Mouse (Mus musculus) midbrain, postnatal 0 days (tissue): ENCODE measurements around the gene Sipa1l3. TPM values are rescaled to one million over a fixed set of nuclear protein-coding genes. Genes with fewer than 3 reads are reported as not detected.

Experiments
- ATAC-seq: fragments of 200-750 bp; cut with Nextera tagmentation; 2 replicates; pipeline ENCODE4 v1.8.0; 2017; ENCODE audit warnings: moderate number of reproducible peaks, mild to moderate bottlenecking, moderate TSS enrichment, moderate library complexity; ENCODE audit not compliant: low FRiP score
- DNase-seq: peaks from one replicate; pipeline ENCODE4 v3.0.0-alpha.2; 2015; ENCODE audit warnings: low spot score
- H3K27ac ChIP-seq: fragments of 300-500 bp; sonication (generic); 2 replicates; pipeline ENCODE4 v1.5.1; 2014; ENCODE audit warnings: low read depth, mild to moderate bottlenecking, low read length, mixed read lengths
- H3K27me3 ChIP-seq: fragments of 300-500 bp; sonication (generic); 2 replicates; pipeline ENCODE4 v1.6.1; 2014; ENCODE audit warnings: low read length, control low read depth, mixed read lengths; ENCODE audit not compliant: insufficient read depth
- H3K36me3 ChIP-seq: fragments of 300-500 bp; sonication (generic); 2 replicates; pipeline ENCODE4 v1.6.1; 2014; ENCODE audit warnings: low read length, control low read depth, mixed read lengths; ENCODE audit not compliant: insufficient read depth
- H3K4me1 ChIP-seq: fragments of 300-500 bp; sonication (generic); 2 replicates; pipeline ENCODE4 v1.6.1; 2014; ENCODE audit warnings: mild to moderate bottlenecking, control low read depth, antibody characterized with exemption, low read length, mixed read lengths; ENCODE audit not compliant: insufficient read depth
- H3K4me2 ChIP-seq: fragments of 300-500 bp; sonication (generic); 2 replicates; pipeline ENCODE4 v1.6.1; 2014; ENCODE audit warnings: low read depth, mild to moderate bottlenecking, low read length, mixed read lengths; ENCODE audit not compliant: poor library complexity, severe bottlenecking
- H3K4me3 ChIP-seq: fragments of 300-500 bp; sonication (generic); 2 replicates; pipeline ENCODE4 v1.5.1; 2014; ENCODE audit warnings: low read depth, mild to moderate bottlenecking, low read length, moderate library complexity
- H3K9ac ChIP-seq: fragments of 300-500 bp; sonication (generic); replicated peaks from 2 replicates; pipeline ENCODE4 v1.6.1; 2014; ENCODE audit warnings: mild to moderate bottlenecking, low read length, moderate library complexity, mixed read lengths; ENCODE audit not compliant: poor library complexity, severe bottlenecking
- H3K9me3 ChIP-seq: fragments of 300-500 bp; sonication (generic); 2 replicates; pipeline ENCODE4 v1.6.1; 2016; ENCODE audit warnings: low read length, control low read depth
- CTCF ChIP-seq: IDR thresholded peaks from 2 replicates; pipeline ENCODE4 v1.5.1; 2016; ENCODE audit warnings: antibody characterized with exemption, mild to moderate bottlenecking
- WGBS: fragments of 180-500 bp; shearing (Covaris S2); extraction: QIAGEN DNeasy Blood & Tissue Kit; methylation state at CpG from one replicate; pipeline ENCODE4 v1.1.7; 2014; 5-methylcytosine and 5-hydroxymethylcytosine counted together
- polyA plus RNA-seq: library from polyadenylated mRNA; unstranded; fragments of >200 nt; fragmentation: Nextera tagmentation; extraction: Ambion mirVana; gene quantifications from 2 replicates; pipeline ENCODE4 v1.2.1, GENCODE M21; 2015
- total RNA-seq: library from RNA; depleted of rRNA; stranded (reverse); fragments of >200 nt; gene quantifications from 2 replicates; pipeline ENCODE4 v1.2.3, GENCODE M21; 2014

Sipa1l3 gene
- total and polyA plus RNA-seq, 2 experiments from 2014 or later: 13.9 to 80.7 TPM

GRCm38 (mm10) chr7:29410402-29410801 lies 108.0 kb downstream of the Sipa1l3 start:
- H3K27me3 ChIP-seq: no peaks in the 10 kb centered on the region
- no peak overlapping the region for H3K4me2 ChIP-seq
- 0 out of 2 replicates have a peak overlapping the region, but pooled peaks have one; percentile 8 for H3K9ac ChIP-seq
- 77% methylated on average over 8 of the region's 8 CpGs for WGBS
- no peak for DNase-seq
- no peak overlapping the region; the same call in 1 of the 2 replicates for H3K27ac ChIP-seq
- H3K36me3 ChIP-seq: no peaks in the 10 kb centered on the region
- H3K4me3 ChIP-seq: no peak overlapping the region
- TF ChIP-seq CTCF: no peak
- no peaks in the 10 kb centered on the region for H3K9me3 ChIP-seq
- H3K4me1 ChIP-seq: no peaks in the 10 kb centered on the region; the same call in 1 of the 2 replicates
- ATAC-seq: peak; percentile 47; the same call in 1 of the 2 replicates

- no peak overlapping the region for H3K9ac ChIP-seq
- no peak overlapping the region for H3K4me2 ChIP-seq
- DNase-seq: no peak
- WGBS: 90% methylated on average over 4 of the region's 4 CpGs
- no peak for TF ChIP-seq CTCF
- H3K4me1 ChIP-seq: no peaks in the 10 kb centered on the region; the same call in 1 of the 2 replicates
- no peaks in the 10 kb centered on the region for H3K36me3 ChIP-seq
- no peaks in the 10 kb centered on the region for H3K9me3 ChIP-seq
- ATAC-seq: no peak
- H3K27me3 ChIP-seq: no peaks in the 10 kb centered on the region
- H3K4me3 ChIP-seq: no peak overlapping the region
- no peak overlapping the region for H3K27ac ChIP-seq
Observed at GRCm38 (mm10) chr7:29406855-29407254, 111.6 kb downstream of the Sipa1l3 start.

- no peaks in the 10 kb centered on the region for H3K9me3 ChIP-seq
- no peaks in the 10 kb centered on the region for H3K27me3 ChIP-seq
- no peak overlapping the region for H3K4me3 ChIP-seq
- WGBS: 89% methylated on average over 2 of the region's 2 CpGs
- ATAC-seq (no peak), DNase-seq (no peak)
- H3K9ac ChIP-seq: no peak overlapping the region
- no peak for TF ChIP-seq CTCF
- H3K36me3 ChIP-seq: peaks cover 15% of the 10 kb centered on the region
- no peaks in the 10 kb centered on the region for H3K4me1 ChIP-seq
- H3K27ac ChIP-seq: no peak overlapping the region
- no peak overlapping the region for H3K4me2 ChIP-seq
Observed at GRCm38 (mm10) chr7:29404126-29404525, 114.3 kb downstream of the Sipa1l3 start.

GRCm38 (mm10) chr7:29402015-29402414 lies 116.4 kb downstream of the Sipa1l3 start:
- no peaks in the 10 kb centered on the region for H3K4me1 ChIP-seq
- 94% methylated on average over 4 of the region's 4 CpGs for WGBS
- H3K36me3 ChIP-seq: peaks cover 20% of the 10 kb centered on the region
- no peak overlapping the region for H3K27ac ChIP-seq
- H3K9ac ChIP-seq: no peak overlapping the region
- no peaks in the 10 kb centered on the region for H3K9me3 ChIP-seq
- DNase-seq (no peak), ATAC-seq (no peak)
- no peak overlapping the region for H3K4me2 ChIP-seq
- H3K4me3 ChIP-seq: no peak overlapping the region
- no peak for TF ChIP-seq CTCF
- no peaks in the 10 kb centered on the region for H3K27me3 ChIP-seq

DNA sequence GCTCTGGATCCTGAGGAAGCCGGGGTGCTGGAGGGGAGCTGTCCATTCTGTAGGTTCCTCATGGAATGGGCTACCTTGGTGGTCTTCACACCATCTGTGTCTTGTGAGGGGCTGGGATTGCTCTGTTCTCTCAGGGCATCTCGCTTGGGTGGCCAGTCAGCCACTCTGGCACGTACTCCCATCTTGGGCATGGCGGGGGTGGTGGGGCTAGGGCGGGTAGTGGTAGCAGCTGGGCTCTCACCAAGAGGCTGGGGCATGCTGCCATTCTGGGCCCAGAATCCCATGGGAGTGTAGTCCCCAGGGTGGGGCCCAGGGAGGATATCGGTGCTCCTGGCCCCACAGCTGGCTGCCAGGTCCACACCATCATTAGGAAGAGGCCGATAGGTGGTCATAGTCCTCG lies 118.0 kb downstream of the Sipa1l3 start:
- Histone ChIP-seq H3K4me2 (no peak overlapping the region), H3K9me3 (no peaks in the 10 kb centered on the region), H3K36me3 (peaks cover 31% of the 10 kb centered on the region), H3K27me3 (no peaks in the 10 kb centered on the region), H3K9ac (no peak overlapping the region), H3K27ac (no peak overlapping the region), H3K4me3 (no peak overlapping the region), H3K4me1 (no peaks in the 10 kb centered on the region)
- ATAC-seq (no peak), DNase-seq (no peak)
- TF ChIP-seq CTCF: no peak
- 97% methylated on average over 8 of the region's 8 CpGs for WGBS

DNA sequence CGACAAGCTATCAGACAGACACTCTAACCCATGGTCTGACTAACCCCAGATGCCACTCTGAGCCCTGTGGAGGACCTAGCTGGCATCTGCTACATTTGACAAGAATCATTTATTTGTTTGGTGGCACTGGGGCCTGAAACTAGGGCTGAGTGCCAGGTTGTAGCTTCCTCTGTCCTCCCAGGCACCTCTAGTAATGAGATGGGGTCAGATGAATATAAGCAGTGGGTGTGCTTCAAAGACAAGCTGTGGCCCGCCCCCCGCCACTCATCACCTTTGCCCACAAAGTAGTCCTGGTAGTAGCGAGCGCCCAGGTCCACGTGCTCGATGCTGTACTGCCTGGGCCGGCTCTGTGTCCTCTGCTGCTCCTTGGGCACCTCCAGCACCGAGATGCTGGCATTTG lies 119.4 kb downstream of the Sipa1l3 start:
- Histone ChIP-seq H3K4me1 (no peaks in the 10 kb centered on the region), H3K27me3 (no peaks in the 10 kb centered on the region), H3K9me3 (no peaks in the 10 kb centered on the region), H3K4me3 (no peak overlapping the region), H3K4me2 (no peak overlapping the region), H3K27ac (no peak overlapping the region), H3K9ac (no peak overlapping the region), H3K36me3 (peaks cover 38% of the 10 kb centered on the region)
- no peak for ATAC-seq
- WGBS: 97% methylated on average over 9 of the region's 9 CpGs
- no peak for TF ChIP-seq CTCF
- no peak for DNase-seq
